Mouse (Mus musculus) kidney, embryonic 14.5 days (tissue): ENCODE data around the gene Ift57. TPM values are rescaled to one million over a fixed set of nuclear protein-coding genes. Genes with fewer than 3 reads are reported as not detected.

Source experiments
- ATAC-seq: fragments of 200-750 bp; cut with Nextera tagmentation; 2 replicates; pipeline ENCODE4 v1.8.0; 2017; ENCODE audit warnings: moderate number of reproducible peaks, mild to moderate bottlenecking, moderate TSS enrichment, moderate library complexity; ENCODE audit not compliant: low FRiP score, low TSS enrichment
- H3K27ac ChIP-seq: fragments of 300-500 bp; sonication (generic); 2 replicates; pipeline ENCODE4 v1.5.1; 2014; ENCODE audit warnings: low read depth, mild to moderate bottlenecking, low read length, moderate library complexity, mixed read lengths
- H3K27me3 ChIP-seq: fragments of 300-500 bp; sonication (generic); 2 replicates; pipeline ENCODE4 v1.6.1; 2014; ENCODE audit warnings: mild to moderate bottlenecking, low read length; ENCODE audit not compliant: control insufficient read depth, insufficient read depth
- H3K36me3 ChIP-seq: fragments of 300-500 bp; sonication (generic); 2 replicates; pipeline ENCODE4 v1.6.1; 2014; ENCODE audit warnings: low read length, mixed read lengths; ENCODE audit not compliant: control insufficient read depth, insufficient read depth
- H3K4me1 ChIP-seq: fragments of 300-500 bp; sonication (generic); 2 replicates; pipeline ENCODE4 v1.6.1; 2014; ENCODE audit warnings: low read length, mixed read lengths; ENCODE audit not compliant: control insufficient read depth, insufficient read depth
- H3K4me2 ChIP-seq: fragments of 300-500 bp; sonication (generic); replicated peaks from 2 replicates; pipeline ENCODE4 v1.6.1; 2014; ENCODE audit warnings: low read depth, mild to moderate bottlenecking, low read length
- H3K4me3 ChIP-seq: fragments of 300-500 bp; sonication (generic); 2 replicates; pipeline ENCODE4 v1.5.1; 2014; ENCODE audit warnings: mild to moderate bottlenecking, low read length
- H3K9ac ChIP-seq: fragments of 300-500 bp; sonication (generic); 2 replicates; pipeline ENCODE4 v1.6.1; 2014; ENCODE audit warnings: low read depth, mild to moderate bottlenecking, low read length, moderate library complexity
- H3K9me3 ChIP-seq: fragments of 300-500 bp; sonication (generic); 2 replicates; pipeline ENCODE4 v1.6.1; 2016; ENCODE audit warnings: low read length; ENCODE audit not compliant: control insufficient read depth
- WGBS: fragments of 180-500 bp; shearing (Covaris S2); extraction: QIAGEN DNeasy Blood & Tissue Kit; methylation state at CpG from one replicate; pipeline ENCODE4 v1.1.7; 2014; 5-methylcytosine and 5-hydroxymethylcytosine counted together
- polyA plus RNA-seq: library from polyadenylated mRNA; unstranded; fragments of >200 nt; fragmentation: Nextera tagmentation; extraction: Ambion mirVana; gene quantifications from 2 replicates; pipeline ENCODE4 v1.2.1, GENCODE M21; 2014

Gene Ift57
- polyA plus RNA-seq, 1 experiment from 2014 or later = 31.2 TPM

DNA sequence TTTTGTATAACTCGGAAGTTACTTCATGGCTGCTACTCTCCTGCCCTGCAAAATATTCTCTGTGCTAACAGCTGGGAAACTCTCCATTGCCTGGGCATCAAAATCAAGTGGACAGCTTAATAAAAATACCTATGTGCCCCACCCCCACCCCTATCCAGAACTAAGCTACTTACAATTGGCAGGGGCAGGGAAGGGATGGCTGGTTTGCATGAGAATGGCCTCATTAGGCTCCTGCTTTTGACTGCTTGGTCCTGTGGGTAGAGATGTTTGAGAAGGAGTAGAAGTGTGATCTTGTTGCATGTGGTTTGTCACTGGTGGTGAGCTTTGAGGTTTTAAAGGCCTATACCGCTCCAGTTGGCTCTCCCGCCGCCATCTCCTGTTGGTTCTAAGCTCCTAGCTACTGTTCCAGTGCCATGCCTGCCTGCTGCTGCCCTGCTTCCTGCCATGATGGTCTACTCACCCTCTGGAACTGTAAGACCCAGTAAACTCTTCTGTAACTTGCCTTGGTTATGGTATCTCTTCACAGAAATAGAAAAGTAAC, 69.5 kb downstream of the Ift57 start:
- H3K9me3 ChIP-seq = no peaks in the 10 kb centered on the region
- H3K4me1 ChIP-seq = no peaks in the 10 kb centered on the region
- WGBS = 92% methylated on average over 4 of the region's 4 CpGs
- H3K4me3 ChIP-seq = no peak overlapping the region
- no peak overlapping the region for H3K9ac ChIP-seq
- no peak overlapping the region for H3K27ac ChIP-seq
- H3K27me3 ChIP-seq = no peaks in the 10 kb centered on the region
- no peak overlapping the region for H3K4me2 ChIP-seq
- H3K36me3 ChIP-seq = no peaks in the 10 kb centered on the region; the same call in 1 of the 2 replicates
- no peak for ATAC-seq

DNA sequence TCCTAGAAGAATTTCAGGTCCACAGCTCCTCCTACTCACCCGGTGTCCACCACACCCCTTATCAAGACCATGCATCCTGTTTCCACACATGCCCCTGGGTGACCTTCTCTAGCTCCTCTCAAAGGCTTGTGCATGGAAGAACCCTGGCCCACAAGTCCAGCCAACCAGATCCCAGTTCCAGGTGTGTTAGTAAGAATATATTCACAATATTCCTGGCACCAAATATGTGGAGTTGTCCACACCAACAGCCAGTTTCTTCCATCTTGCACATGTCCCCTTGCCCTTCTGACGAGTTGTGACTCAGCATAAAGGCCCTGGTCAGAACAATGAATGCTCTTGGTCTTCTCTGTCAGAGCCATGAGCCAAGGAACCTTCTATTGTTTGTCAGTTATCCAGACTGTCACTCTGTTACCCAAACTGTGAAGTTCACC, 70.8 kb downstream of the Ift57 start:
- Histone ChIP-seq H3K4me1 (no peaks in the 10 kb centered on the region), H3K4me2 (no peak overlapping the region), H3K9me3 (no peaks in the 10 kb centered on the region), H3K9ac (no peak overlapping the region), H3K27me3 (no peaks in the 10 kb centered on the region), H3K27ac (no peak overlapping the region), H3K36me3 (no peaks in the 10 kb centered on the region), H3K4me3 (no peak overlapping the region)
- 88% methylated on average over 2 of the region's 2 CpGs for WGBS
- ATAC-seq = no peak

DNA sequence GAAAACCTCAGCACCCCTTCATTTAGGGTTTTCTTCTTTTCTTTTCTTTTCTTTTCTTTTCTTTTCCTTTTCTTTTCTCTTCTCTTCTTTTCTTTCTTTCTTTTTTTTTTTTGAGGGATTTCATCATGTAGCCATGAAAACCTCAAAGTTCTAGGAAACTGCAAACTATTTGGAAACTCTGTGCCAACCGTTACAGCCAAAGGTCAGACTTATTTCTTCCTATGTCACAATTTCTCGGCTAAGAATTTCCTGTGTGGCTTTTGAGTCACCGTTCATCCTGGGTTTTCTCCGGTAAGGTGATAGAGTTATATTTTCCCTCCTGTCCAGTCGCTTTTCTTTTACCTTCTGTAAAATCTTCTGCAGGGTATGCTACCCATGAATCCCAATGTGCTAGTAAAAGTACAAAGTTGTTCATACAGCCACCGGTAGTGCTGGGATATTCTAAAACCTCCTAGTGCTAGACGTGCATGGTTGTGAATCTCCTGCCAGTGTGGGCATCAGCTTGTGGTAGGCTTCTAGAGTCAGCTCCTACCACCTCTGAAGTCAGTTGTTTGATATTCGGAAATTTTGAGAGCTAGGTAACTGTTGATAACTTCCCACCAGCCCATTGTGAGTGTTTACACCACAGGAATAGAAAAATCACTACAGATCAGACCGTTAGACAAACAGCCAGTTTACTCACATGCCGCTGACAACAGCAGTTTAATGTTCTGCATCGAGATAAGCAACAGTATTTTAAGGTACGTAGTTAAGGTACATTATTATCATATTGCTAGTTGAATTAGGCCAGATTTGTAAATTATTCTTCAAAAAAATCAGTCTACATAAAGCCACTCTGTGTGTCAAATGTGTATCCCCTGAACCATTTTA, 71.5 kb downstream of the Ift57 start:
- Histone ChIP-seq H3K36me3 (no peaks in the 10 kb centered on the region), H3K4me2 (no peak overlapping the region), H3K27me3 (no peaks in the 10 kb centered on the region), H3K9ac (no peak overlapping the region), H3K27ac (no peak overlapping the region), H3K4me1 (no peaks in the 10 kb centered on the region), H3K9me3 (no peaks in the 10 kb centered on the region), H3K4me3 (no peak overlapping the region)
- ATAC-seq = no peak
- WGBS = 79% methylated on average over 12 of the region's 12 CpGs

DNA sequence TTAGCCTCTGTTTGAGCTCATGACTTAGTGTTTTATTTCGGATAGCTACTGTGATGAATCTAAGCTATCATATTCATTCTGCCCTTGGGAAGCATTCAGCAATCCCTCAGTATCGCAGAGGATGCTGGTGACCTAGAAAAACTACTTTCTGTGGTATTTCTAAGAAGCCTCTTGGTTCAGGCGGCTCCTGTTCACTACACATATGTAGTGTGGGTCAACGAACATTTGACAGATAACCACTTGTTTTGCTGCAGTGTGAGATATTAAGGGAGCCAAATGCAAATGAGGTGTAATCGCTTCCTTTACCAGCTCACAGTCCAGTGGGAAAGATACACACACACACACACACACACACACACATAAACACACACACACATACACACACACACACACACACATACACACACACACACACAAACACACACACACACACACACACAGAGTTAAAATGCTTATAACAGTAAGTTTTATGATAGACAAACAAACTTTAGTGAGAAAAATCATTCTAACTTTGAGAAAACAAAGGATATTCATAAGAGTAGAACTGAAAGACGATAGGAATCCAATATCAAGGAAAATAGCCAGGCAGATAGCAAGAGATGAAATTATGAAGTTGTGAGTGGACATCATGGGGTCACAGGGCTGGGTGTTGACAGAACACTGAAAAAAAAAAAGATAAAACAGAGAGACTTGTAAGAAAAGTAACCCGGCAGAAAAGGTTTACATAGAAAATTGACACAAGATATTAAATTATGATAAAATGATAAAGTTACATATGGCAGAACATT, 72.8 kb downstream of the Ift57 start:
- H3K4me3 ChIP-seq = no peak overlapping the region
- H3K4me2 ChIP-seq = no peak overlapping the region
- no peak for ATAC-seq
- H3K9ac ChIP-seq = no peak overlapping the region
- H3K27ac ChIP-seq = no peak overlapping the region
- WGBS = 84% methylated on average over 7 of the region's 7 CpGs
- no peaks in the 10 kb centered on the region for H3K9me3 ChIP-seq
- no peaks in the 10 kb centered on the region for H3K36me3 ChIP-seq
- no peaks in the 10 kb centered on the region for H3K27me3 ChIP-seq
- H3K4me1 ChIP-seq = no peaks in the 10 kb centered on the region

DNA sequence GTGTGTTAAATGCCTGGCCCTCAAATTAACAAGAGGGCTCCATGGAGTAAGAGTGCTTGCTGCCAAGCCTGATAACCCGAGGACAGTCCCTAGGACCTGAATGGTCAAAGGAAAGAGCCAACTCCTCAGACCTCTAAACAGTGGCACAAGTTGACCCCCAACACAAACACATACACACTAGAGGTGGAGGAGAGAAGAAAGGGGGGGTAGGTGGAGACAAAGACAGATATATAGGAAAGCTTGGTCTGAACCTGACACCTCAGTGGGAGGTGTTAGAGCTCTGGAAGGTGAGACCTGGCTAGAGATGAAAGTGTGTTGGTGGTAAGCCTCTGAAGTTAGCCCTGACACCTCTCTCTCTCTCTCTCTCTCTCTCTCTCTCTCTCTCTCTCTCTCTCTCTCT, 73.5 kb downstream of the Ift57 start:
- no peaks in the 10 kb centered on the region for H3K4me1 ChIP-seq
- no peak overlapping the region for H3K27ac ChIP-seq
- H3K9me3 ChIP-seq = no peaks in the 10 kb centered on the region
- H3K4me3 ChIP-seq = no peak overlapping the region
- no peaks in the 10 kb centered on the region for H3K27me3 ChIP-seq
- no peak overlapping the region for H3K4me2 ChIP-seq
- ATAC-seq = no peak
- no peaks in the 10 kb centered on the region for H3K36me3 ChIP-seq
- no peak overlapping the region for H3K9ac ChIP-seq
- WGBS = 35% methylated on average over 1 of the region's 1 CpGs

DNA sequence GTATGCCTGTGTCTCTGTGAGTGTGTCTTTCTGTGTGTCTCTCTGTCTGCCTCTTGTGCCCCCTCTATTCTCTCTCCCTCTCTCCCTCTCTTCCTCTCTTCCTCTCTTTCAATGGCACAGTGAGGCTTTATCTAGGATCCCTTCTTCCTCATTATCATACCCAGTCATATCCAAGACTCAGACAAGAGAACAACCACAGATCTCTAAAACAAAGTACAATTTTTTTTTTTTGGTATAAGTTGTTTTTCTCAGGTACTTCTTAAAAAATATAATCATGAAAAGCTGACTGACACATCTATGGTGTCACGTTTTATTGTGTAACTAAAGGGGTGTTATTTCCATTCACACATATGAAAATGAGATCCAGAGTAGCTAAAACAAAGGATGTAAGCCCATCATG, 74.0 kb downstream of the Ift57 start:
- 89% methylated on average over 1 of the region's 1 CpGs for WGBS
- H3K9ac ChIP-seq = no peak overlapping the region

DNA sequence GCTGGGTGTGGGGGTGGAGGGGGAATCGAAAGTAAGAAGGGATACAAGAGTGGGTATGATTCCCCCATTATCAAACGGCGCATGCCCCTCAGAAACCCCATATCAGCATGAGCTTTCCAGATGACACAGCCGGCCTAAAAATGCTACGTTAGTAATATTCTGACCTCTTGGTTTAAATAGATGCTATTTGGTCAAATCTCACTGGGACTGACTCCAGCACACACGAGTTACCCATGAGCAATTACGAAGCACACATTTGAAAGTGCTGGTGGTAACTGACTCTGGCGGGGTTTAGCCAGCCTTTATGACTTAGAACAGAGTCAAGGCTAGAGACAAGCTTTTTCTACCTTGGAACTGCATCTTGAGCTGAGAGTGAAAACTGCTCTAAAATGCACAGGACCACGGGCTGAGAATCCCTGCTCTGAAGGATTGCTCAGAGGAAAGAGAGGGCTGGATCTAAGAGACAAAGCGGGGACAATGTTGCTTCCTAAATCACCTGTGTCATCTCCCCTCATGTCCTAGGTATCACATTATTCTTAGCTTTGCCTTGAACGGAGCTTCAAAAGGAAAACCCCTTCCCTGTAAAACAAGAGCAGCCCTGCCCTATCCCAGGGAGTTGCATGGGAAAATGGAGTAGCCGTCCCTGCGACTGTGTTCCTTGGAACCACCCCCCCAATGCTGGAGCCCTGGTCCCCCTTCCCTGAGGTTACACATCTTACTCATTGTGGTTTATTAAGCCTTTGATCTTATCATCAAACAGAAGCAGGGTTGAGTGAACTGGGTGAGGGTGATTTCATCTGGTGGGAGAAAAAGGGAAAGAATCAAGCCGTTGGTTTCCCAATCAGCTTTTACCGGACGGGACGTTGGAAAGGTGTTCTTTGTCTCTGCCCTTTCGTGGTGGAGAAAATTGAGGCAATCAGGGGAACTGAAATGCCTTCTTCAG, 75.3 kb downstream of the Ift57 start:
- H3K4me2 ChIP-seq = no peak overlapping the region
- H3K9me3 ChIP-seq = no peaks in the 10 kb centered on the region
- no peak overlapping the region for H3K9ac ChIP-seq
- 62% methylated on average over 18 of the region's 18 CpGs for WGBS
- no peaks in the 10 kb centered on the region for H3K36me3 ChIP-seq
- no peak overlapping the region for H3K27ac ChIP-seq
- no peaks in the 10 kb centered on the region for H3K4me1 ChIP-seq
- H3K4me3 ChIP-seq = no peak overlapping the region
- H3K27me3 ChIP-seq = no peaks in the 10 kb centered on the region
- ATAC-seq = no peak; the same call in 1 of the 2 replicates

More for the DNA sequence above, 74.0 kb downstream of the Ift57 start:
- Histone ChIP-seq H3K27me3 (no peaks in the 10 kb centered on the region), H3K36me3 (no peaks in the 10 kb centered on the region), H3K4me1 (no peaks in the 10 kb centered on the region), H3K27ac (no peak overlapping the region), H3K4me3 (no peak overlapping the region), H3K4me2 (no peak overlapping the region), H3K9me3 (no peaks in the 10 kb centered on the region)
- no peak for ATAC-seq
